Mouse (Mus musculus): Measurements from ENCODE around the gene Ifitm5. TPM values are rescaled to one million over a fixed set of nuclear protein-coding genes. Genes with fewer than 3 reads are reported as not detected.

The Ifitm5 gene
- 0.28 and 0.62 TPM in 2 replicates for polyA plus RNA-seq (2014; fragmentation: Nextera tagmentation; extraction: Ambion mirVana)

GRCm38 (mm10) chr7:140949824-140950530, at the start of gene Ifitm5:
Gene Ifitm5, minus strand, starts transcription at chr7:140950291.
- Histone ChIP-seq H3K4me3 (ENCODE audit: low read depth, low read length) (no peak within 1 kb of the TSS), H3K4me2 (ENCODE audit: low read depth, low read length) (no peak within 1 kb of the TSS), H3K27me3 (ENCODE audit: control insufficient read depth, insufficient read depth, low read length) (no peaks in the 10 kb centered on the region), H3K36me3 (ENCODE audit: control insufficient read depth, insufficient read depth, low read length) (no peaks in the 10 kb centered on the region), H3K9ac (replicated peaks; ENCODE audit: low read depth, low read length) (no peak within 1 kb of the TSS), H3K4me1 (ENCODE audit: control insufficient read depth, insufficient read depth, low read length) (0 out of 2 replicates have a peak, but pooled peaks cover 2% of the 10 kb centered on the region), H3K9me3 (ENCODE audit: control insufficient read depth, low read length) (no peaks in the 10 kb centered on the region), H3K27ac (ENCODE audit: low read depth, low read length) (no peak within 1 kb of the TSS; the same call in 1 of the 2 replicates)
- ATAC-seq (ENCODE audit: low read depth) = no peak
- 51% methylated on average over 16 of the region's 16 CpGs for WGBS

DNA sequence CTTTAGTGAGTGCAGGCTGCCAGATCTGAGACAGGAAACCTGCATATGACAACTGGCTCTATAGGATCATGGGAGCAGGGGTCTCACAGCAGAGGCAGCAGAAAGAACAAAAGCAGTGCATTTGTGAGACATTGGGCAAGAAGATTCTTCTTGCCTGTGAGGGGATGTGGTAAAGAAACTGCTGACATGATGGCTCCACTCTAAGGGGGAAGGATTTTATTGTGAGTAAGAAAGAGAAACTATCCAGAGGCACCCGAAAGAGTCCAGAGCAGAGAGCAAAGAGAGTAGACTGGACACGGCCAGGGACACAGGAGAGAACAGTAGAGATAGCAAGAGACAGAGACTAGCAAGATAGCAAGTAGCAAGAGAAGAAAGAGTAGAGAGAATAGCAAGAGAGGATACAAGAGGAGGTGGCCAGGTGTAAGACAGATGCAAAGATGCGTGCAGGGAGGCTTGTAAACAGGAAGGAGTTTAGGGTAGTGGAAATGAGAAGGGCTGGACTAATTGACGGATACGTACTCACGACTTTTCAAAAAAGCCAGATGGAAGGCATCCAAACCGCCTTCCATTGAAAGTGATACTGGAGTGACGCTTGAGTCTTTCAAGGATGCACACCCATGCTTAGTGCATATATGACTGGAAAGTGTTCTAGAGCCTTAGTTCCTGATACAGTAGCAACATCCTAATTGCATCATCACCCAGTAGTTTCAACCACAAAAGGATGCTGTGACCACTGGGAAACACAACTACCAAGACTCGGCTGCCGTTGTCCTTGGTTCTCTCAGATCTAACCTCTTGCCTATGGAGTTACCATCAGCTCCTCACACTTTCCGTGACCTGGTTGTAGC, 49.0 kb upstream of the Ifitm5 start:
- ATAC-seq (ENCODE audit: low read depth) = no peak
- no peak overlapping the region for H3K9ac ChIP-seq (replicated peaks; ENCODE audit: low read depth, low read length)

GRCm38 (mm10) chr7:140997817-140998216, 47.7 kb upstream of the Ifitm5 start:
- Histone ChIP-seq H3K27ac (ENCODE audit: low read depth, low read length) (no peak overlapping the region), H3K36me3 (ENCODE audit: control insufficient read depth, insufficient read depth, low read length) (no peaks in the 10 kb centered on the region), H3K9ac (replicated peaks; ENCODE audit: low read depth, low read length) (no peak overlapping the region), H3K9me3 (ENCODE audit: control insufficient read depth, low read length) (no peaks in the 10 kb centered on the region), H3K4me2 (ENCODE audit: low read depth, low read length) (no peak overlapping the region), H3K4me1 (ENCODE audit: control insufficient read depth, insufficient read depth, low read length) (no peaks in the 10 kb centered on the region), H3K4me3 (ENCODE audit: low read depth, low read length) (no peak overlapping the region), H3K27me3 (ENCODE audit: control insufficient read depth, insufficient read depth, low read length) (no peaks in the 10 kb centered on the region)
- 67% methylated on average over 1 of the region's 1 CpGs for WGBS
- no peak for ATAC-seq (ENCODE audit: low read depth)

More for the DNA sequence above, 49.0 kb upstream of the Ifitm5 start:
- H3K27ac ChIP-seq (ENCODE audit: low read depth, low read length) = no peak overlapping the region
- no peak overlapping the region for H3K4me3 ChIP-seq (ENCODE audit: low read depth, low read length)
- no peak overlapping the region for H3K4me2 ChIP-seq (ENCODE audit: low read depth, low read length)
- WGBS = 93% methylated on average over 11 of the region's 11 CpGs
- H3K4me1 ChIP-seq (ENCODE audit: control insufficient read depth, insufficient read depth, low read length) = no peaks in the 10 kb centered on the region
- no peaks in the 10 kb centered on the region for H3K9me3 ChIP-seq (ENCODE audit: control insufficient read depth, low read length)
- H3K27me3 ChIP-seq (ENCODE audit: control insufficient read depth, insufficient read depth, low read length) = no peaks in the 10 kb centered on the region
- no peaks in the 10 kb centered on the region for H3K36me3 ChIP-seq (ENCODE audit: control insufficient read depth, insufficient read depth, low read length)

DNA sequence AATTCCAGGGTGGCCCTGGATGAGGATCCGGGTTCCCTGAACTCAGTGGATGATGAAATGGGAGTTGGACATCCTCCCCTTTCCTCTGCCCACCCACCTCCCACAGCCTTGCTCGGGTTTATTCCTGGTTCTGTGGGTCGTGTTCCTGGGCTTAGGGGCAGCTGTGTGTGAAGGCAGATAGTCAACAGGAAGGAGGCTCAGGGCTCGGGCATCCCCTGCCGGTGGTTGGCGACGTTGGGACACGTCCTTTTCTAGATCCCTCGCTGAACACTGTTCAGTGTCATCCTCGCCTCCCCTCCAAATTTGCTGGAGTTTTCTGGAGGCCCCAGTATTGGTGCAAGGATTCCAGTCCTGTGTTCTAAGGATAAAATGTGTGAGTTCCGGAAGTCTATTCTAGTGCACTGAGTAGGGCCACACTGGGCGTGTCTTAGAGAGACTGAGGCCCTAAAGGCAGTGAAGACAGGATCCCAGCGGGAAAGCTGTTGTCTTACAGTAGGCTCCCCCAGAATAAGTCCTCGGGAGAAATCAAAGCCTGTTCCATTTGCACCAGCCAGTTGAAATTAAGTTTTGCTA, 41.1 kb upstream of the Ifitm5 start:
- H3K4me2 ChIP-seq (ENCODE audit: low read depth, low read length) = no peak overlapping the region
- no peaks in the 10 kb centered on the region for H3K9me3 ChIP-seq (ENCODE audit: control insufficient read depth, low read length)
- WGBS = 88% methylated on average over 14 of the region's 14 CpGs
- H3K9ac ChIP-seq (replicated peaks; ENCODE audit: low read depth, low read length) = no peak overlapping the region
- no peak for ATAC-seq (ENCODE audit: low read depth)
- no peak overlapping the region for H3K27ac ChIP-seq (ENCODE audit: low read depth, low read length)
- H3K27me3 ChIP-seq (ENCODE audit: control insufficient read depth, insufficient read depth, low read length) = no peaks in the 10 kb centered on the region
- H3K4me3 ChIP-seq (ENCODE audit: low read depth, low read length) = no peak overlapping the region
- H3K36me3 ChIP-seq (ENCODE audit: control insufficient read depth, insufficient read depth, low read length) = no peaks in the 10 kb centered on the region
- H3K4me1 ChIP-seq (ENCODE audit: control insufficient read depth, insufficient read depth, low read length) = no peaks in the 10 kb centered on the region

DNA sequence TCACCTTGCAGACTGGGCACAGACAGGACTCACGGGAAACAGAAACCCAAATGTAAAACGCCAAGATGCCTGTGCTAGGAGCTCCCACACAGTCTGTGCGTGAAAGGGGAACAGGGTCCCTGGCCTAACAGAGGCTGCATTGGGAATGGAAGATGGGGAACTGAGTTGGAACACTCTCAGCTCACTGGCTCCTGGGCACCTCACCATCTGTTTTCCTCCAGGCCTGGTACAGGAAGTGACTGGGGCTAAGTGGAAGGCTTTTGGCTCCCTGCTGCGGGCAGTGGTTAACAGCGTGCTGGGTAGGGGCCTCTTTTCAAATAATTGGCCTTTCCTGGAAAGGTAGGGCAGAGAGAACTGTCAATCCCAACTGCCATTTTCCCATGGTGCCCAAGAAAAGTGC, 40.5 kb upstream of the Ifitm5 start:
- Histone ChIP-seq H3K4me3 (ENCODE audit: low read depth, low read length) (no peak overlapping the region), H3K27ac (ENCODE audit: low read depth, low read length) (no peak overlapping the region), H3K27me3 (ENCODE audit: control insufficient read depth, insufficient read depth, low read length) (no peaks in the 10 kb centered on the region), H3K9ac (replicated peaks; ENCODE audit: low read depth, low read length) (no peak overlapping the region), H3K4me2 (ENCODE audit: low read depth, low read length) (no peak overlapping the region), H3K36me3 (ENCODE audit: control insufficient read depth, insufficient read depth, low read length) (no peaks in the 10 kb centered on the region), H3K4me1 (ENCODE audit: control insufficient read depth, insufficient read depth, low read length) (no peaks in the 10 kb centered on the region), H3K9me3 (ENCODE audit: control insufficient read depth, low read length) (no peaks in the 10 kb centered on the region)
- 71% methylated on average over 5 of the region's 5 CpGs for WGBS
- no peak for ATAC-seq (ENCODE audit: low read depth)

DNA sequence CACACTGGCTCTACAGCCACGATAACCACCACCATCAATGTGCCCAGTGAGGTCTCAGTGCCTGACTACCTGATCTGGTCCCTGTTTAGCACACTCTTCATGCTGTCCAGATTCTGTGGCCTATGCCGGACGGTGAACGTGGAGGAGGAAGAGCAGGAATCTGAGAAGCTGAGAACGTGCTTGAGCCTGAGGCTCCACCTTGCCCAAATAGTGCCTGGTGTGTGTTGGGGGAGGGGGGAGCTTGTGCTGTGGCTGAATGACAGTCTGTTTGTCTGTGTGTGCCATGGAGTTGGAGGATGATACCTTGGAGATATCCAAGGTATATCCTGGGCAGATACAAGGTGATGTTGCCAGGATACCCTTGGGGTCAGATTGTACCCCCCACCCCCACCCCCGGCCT, 40.1 kb upstream of the Ifitm5 start:
- WGBS = 81% methylated on average over 6 of the region's 6 CpGs
- no peaks in the 10 kb centered on the region for H3K4me1 ChIP-seq (ENCODE audit: control insufficient read depth, insufficient read depth, low read length)
- H3K4me3 ChIP-seq (ENCODE audit: low read depth, low read length) = no peak overlapping the region
- H3K36me3 ChIP-seq (ENCODE audit: control insufficient read depth, insufficient read depth, low read length) = no peaks in the 10 kb centered on the region
- no peak overlapping the region for H3K9ac ChIP-seq (replicated peaks; ENCODE audit: low read depth, low read length)
- no peak for ATAC-seq (ENCODE audit: low read depth)
- no peak overlapping the region for H3K27ac ChIP-seq (ENCODE audit: low read depth, low read length)
- H3K4me2 ChIP-seq (ENCODE audit: low read depth, low read length) = no peak overlapping the region
- H3K27me3 ChIP-seq (ENCODE audit: control insufficient read depth, insufficient read depth, low read length) = no peaks in the 10 kb centered on the region
- H3K9me3 ChIP-seq (ENCODE audit: control insufficient read depth, low read length) = no peaks in the 10 kb centered on the region

GRCm38 (mm10) chr7:140989022-140989421, 38.9 kb upstream of the Ifitm5 start:
- Histone ChIP-seq H3K9me3 (ENCODE audit: control insufficient read depth, low read length) (no peaks in the 10 kb centered on the region), H3K27me3 (ENCODE audit: control insufficient read depth, insufficient read depth, low read length) (no peaks in the 10 kb centered on the region), H3K27ac (ENCODE audit: low read depth, low read length) (no peak overlapping the region), H3K4me2 (ENCODE audit: low read depth, low read length) (no peak overlapping the region), H3K36me3 (ENCODE audit: control insufficient read depth, insufficient read depth, low read length) (no peaks in the 10 kb centered on the region), H3K9ac (replicated peaks; ENCODE audit: low read depth, low read length) (no peak overlapping the region), H3K4me3 (ENCODE audit: low read depth, low read length) (no peak overlapping the region), H3K4me1 (ENCODE audit: control insufficient read depth, insufficient read depth, low read length) (no peaks in the 10 kb centered on the region)
- WGBS = 73% methylated on average over 4 of the region's 4 CpGs
- no peak for ATAC-seq (ENCODE audit: low read depth)

DNA sequence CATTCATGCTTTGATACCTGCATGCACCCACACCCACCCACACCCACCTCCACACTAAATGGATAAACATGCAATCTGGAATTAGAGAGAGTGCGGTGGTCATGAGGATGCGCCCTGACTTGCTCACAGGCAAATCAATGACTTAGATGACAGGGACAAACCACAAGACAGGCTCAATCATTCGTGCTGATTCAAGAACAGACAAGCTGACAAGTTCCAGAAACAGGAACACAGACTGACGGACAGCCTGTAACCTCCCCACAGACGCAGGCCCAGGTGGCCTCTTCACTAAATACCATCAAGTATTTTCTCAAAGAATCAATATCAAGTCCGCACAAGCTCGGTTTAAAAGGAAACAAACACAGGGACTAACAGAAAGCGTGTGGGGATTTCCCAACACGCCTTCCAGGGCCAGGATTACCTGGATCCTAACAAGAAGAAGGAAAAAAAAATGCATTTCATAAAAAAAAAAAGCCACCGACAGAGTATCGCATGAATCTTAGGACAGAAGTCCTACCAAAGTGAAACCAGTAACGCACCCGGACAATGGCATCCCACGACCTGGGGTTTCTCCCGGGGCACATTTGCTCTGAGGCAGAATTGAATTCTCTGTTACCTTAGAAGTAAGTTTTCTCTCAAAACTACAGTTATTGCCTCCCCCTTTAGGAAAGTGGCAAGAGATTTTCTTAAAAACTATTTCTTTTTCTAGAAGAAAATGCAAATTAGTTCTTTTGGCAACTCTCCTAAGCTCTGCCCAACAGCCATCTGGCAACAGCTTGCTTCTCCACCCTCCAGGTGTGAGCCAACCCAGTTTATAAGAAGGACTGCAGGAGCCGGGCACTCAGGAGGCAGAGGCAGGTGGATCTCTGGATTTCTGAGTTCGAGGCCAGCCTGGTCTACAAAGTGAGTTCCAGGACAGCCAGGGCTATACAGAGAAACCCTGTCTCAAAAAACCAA, 37.4 kb upstream of the Ifitm5 start:
- Histone ChIP-seq H3K9ac (replicated peaks; ENCODE audit: low read depth, low read length) (no peak overlapping the region), H3K9me3 (ENCODE audit: control insufficient read depth, low read length) (no peaks in the 10 kb centered on the region), H3K4me3 (ENCODE audit: low read depth, low read length) (no peak overlapping the region), H3K27me3 (ENCODE audit: control insufficient read depth, insufficient read depth, low read length) (no peaks in the 10 kb centered on the region), H3K4me2 (ENCODE audit: low read depth, low read length) (no peak overlapping the region), H3K36me3 (ENCODE audit: control insufficient read depth, insufficient read depth, low read length) (no peaks in the 10 kb centered on the region), H3K27ac (ENCODE audit: low read depth, low read length) (no peak overlapping the region), H3K4me1 (ENCODE audit: control insufficient read depth, insufficient read depth, low read length) (no peaks in the 10 kb centered on the region)
- WGBS = 90% methylated on average over 17 of the region's 17 CpGs
- no peak for ATAC-seq (ENCODE audit: low read depth)

Data from neural tube, embryonic 14.5 days (tissue).